Mouse (Mus musculus): ENCODE measurements at regions not wholly inside any gene's neighbourhood (a gene's known extent, or its start where the extent isn't known, plus 50 kb on each side); places are given as distances from the start of the nearest gene placed in this dataset.

DNA sequence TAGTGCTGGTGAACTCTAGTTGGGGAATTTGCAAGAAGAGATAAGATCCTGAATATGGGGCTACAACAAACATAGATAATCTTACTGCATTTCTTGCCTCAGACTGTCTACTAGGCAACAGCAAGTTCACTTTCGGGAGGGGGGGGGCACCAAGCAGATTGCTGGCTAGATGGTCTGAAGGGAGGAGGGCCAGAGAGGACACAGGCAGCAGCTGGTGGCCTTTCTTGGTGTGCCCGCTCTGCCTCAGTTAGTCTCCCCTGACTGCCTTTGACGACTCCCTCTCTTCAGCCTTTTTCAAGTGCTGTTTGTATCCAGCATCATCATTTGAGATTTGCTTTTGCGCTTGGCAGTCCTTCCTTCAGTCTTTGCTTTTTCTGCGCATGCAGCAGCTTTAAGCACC, 242.2 kb downstream of the 1500009L16Rik start:
- DNase-seq: no peak

DNA sequence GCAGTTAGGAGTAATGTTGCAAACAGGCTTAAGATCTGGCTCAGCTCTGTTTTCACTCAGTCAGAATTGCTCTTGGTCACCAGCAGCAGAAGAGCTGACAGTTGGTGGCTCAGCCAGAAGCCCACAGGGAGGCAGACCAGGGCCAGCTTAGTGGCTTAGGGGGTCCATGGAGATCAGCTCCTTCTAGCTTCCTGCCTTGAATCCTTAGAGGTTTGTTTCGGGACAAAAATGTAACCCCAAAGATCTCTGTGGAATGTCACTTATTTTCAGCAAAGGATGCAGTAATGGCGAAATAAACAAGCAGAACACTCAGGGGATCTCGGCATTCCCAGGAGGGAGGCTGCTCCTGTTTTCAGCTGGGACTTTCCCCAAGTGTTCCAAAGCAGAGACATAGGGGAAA, 247.8 kb downstream of the 1500009L16Rik start:
- no peak for DNase-seq

DNA sequence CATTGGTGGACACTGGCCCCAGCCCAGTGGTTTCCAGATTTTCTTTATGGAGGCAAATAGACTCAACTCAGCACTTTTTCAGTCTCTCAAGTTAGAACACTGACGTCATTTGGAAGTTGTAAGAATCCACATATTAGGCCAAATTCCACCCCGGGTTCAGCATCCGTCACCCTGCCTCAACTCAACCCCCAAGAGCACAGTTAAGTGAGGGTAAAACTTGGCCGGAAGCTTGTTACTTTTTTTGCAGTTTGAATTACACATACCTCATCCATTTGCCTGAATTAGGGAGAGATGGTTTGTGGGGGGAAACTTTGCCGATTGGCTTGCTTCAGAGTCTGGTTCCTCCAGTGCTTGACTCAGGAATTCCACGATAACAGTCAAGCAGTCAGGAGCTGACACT, 251.9 kb downstream of the 1500009L16Rik start:
- no peak for DNase-seq

DNA sequence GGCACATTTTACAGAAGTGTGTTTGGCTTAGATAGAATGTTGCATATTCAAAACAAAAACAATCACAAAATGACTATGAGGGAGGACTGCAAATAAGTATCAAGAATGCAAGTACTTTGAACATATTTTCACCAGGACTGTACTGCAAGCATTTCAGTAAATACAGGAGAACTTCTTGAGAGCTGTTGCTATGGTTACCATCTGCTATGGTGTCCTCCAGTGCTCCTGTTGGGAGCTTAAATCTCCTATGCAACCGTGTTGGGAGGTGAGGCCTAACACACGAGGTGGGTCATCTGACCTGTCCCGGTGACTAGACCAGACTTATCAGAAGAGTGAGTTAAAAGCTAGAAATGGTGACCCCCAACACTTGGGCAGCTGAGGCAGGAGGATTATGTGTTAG, 253.9 kb downstream of the 1500009L16Rik start:
- DNase-seq: no peak

DNA sequence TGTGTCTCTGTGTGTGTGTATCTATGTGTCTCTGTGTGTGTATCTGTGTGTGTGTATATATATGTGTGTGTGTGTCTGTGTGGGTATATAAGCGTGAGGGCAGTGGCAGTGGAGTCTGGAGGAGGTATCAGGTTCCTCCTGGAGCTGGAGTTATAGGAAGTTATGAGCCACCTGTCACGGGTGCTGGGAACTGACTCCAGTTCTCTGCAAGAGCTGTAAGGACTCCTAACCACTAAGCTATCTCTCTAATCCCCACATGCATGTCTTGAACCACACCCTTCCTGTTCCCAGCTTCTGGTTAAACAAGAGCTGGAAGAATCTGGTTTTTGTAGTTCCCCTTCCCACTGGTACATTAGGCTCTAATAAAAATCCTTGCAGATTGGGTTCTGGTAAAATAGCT, 257.3 kb downstream of the 1500009L16Rik start:
- DNase-seq: no peak

DNA sequence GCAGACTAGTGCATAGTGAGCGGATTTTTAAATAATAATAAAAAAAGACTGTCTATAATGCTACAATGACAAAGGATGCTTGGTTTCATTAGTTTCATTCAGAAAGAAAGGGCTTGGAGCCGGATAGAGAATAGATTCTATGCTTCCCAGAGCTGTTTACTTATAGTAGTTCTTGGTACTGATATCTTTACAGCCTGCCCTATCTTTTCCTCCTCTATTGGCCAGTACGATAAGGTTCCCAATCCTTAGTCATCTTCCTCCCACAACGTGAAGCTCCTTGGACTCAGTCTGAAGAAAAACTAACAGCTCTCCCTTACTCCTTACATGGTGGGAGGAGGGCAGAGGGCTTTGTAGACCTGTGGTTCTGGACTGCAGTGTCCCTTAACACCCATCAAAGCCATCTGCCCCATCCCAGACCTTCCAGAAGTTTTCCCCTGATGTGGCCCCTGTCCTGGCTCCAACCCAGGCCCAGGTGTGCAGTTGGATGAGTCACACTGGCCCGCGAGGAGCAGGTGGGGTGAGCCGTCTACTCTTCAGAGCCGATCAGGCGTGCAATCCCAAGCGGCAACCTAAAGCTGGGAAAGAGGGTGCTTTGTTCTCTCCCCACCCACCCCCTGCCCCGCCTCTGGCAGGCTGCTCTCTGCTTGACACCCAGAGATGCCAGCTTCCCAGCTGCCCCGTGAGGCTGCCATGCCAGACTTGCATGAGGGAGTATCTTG, 262.2 kb downstream of the 1500009L16Rik start:
- peak; percentile 11 for DNase-seq

DNA sequence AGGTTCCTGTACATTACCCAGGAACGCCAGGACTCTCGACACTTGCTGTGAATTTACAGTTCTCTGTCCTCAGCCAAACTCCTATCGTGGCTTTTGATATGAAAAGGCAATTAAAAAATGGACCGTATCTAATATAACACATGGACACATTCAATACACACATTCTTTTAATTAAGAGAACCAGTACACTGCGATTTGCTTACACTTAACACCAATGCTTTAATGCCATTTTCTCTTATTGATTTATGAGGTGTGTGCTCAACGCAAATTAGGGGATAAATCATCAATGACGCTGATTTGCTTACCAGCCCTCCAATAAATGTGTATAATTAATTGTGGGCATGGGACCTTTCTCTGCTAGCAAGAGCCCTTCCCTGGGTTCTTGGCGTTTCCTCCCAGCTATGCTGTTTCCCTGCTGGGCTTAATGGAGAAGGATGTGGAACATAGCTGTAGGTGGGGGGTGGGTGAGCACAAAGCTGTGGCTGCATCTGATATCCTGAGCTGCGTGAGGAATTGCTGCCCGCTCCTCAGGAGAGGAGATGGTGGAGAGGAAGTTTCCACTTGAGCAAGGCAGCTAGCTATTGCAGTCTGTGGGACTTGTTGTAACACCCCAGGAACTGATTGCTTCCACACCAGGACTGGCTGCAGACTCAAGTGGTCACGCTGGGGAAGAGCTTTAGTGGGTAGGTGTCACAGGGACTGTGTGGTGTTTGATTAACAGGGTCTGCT, 270.1 kb downstream of the 1500009L16Rik start:
- no peak for DNase-seq

DNA sequence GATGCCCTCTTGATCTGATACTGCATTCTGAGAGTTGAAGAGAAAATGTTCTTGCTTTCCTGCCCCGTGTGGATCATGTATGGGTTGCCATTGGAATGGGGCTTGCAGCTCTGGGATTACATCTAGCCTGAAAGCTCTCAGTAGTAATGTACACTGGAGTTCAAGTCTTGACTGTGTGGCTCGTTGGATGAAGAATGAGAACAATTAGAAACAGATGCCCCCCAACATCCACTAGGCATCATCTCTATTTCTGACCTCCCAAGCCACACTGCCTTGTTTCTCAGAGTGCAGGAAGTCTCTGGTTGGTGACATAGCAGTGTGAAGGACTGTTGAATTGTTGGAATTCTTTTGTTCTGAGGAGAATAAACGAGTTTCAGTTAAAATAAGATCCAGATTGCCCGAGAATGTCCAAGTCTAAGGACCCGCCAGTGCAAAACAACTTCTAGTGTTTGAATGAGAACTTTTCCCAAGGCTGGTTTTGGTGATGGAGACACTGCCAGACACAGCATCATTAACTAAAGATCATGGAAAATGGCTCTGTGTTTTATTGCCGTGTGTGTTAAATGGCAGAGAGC, 272.4 kb downstream of the 1500009L16Rik start:
- no peak for DNase-seq

DNA sequence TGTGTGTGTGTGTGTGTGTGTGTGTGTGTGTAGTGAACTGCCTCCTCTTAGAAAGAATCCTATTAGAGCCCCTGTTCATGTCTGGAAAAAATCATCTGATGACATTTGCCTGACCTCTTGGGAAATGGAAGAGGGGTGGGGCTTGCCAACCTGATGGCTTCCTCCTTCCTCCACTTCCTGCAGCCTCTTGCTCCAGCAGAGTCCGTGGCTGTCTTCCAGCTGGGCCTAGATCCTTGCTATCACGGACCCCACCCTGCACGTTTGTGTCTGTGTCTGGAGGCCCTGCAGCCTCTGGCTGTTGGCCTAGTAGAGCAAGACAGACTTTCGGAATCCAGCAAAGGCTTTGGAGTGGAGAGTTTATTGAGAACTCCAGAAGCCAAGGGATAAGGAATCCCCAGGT, 273.2 kb downstream of the 1500009L16Rik start:
- no peak for DNase-seq

DNA sequence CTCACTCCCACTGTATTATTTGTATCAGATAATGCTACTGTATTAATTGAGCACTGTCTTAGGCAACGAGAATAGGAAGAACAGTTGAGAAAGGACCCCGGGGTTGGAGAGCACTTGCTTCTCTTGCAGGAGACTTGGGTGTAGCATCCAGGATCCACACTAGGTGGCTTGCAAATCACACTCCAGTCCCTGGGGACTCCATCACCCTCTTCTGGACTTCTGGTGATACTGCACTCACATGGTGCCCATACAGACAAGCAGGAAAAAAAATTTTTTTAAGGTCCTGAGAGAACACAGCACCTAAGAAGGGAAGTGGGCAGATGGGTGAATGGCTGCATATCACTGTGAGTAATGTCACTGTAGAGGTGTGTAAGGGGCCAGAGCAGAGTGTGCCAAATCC, 273.8 kb downstream of the 1500009L16Rik start:
- no peak for DNase-seq

DNA sequence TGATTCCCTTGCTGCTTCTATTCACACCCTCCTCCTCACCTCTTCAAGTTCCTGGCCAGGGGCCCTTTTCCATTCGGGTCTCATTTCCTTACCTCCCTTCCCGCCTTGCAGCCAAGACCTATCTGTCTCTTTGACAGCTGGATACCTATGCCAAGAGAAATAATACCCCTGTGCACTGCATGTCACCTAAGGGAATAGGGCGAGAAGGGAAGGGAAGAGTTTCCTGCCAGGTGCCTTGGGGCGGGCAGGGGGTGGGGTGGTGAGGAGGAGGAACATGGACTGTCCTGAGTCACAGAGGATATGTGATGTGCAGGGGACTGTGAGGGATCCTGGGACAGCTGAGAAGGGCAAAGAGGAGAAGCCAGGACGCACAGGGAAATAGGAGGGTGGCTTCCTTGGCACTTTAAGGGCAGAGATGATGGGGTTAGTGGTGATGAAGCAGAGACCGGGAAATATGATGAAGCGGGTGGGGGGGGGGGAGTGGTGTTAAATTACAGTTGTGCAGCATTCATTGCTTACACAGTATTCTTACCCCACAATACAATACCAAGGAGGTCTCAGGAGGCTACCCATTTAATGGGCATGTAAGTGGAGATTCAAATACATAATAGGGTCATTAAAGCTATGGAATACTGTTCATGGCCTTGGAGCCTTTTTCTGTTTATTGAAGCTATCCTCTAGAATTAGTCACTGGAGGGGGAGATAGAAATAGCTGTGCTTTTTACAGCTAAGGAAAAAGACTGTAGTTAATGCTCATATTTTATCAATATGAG, 278.0 kb downstream of the 1500009L16Rik start:
- no peak for DNase-seq

DNA sequence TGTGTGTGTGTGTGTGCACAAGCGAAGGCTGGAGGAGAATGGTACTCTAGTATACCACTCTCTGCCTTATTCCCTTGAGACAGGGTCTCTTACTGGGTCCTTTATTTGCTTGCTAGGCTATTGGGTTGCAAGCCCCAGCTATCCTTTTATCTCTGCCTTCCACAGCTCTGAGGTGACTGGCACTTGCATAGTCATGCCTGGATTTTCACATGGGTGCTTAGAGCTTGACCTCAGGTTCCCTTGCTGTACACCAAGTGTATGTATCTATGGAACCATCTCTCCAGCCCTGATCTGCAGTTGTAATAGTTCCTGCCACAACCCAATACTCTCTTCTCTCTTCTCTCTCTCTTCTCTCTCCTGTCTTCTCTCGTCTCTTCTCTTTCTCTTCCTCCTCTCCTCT, 280.1 kb downstream of the 1500009L16Rik start:
- DNase-seq: no peak

DNA sequence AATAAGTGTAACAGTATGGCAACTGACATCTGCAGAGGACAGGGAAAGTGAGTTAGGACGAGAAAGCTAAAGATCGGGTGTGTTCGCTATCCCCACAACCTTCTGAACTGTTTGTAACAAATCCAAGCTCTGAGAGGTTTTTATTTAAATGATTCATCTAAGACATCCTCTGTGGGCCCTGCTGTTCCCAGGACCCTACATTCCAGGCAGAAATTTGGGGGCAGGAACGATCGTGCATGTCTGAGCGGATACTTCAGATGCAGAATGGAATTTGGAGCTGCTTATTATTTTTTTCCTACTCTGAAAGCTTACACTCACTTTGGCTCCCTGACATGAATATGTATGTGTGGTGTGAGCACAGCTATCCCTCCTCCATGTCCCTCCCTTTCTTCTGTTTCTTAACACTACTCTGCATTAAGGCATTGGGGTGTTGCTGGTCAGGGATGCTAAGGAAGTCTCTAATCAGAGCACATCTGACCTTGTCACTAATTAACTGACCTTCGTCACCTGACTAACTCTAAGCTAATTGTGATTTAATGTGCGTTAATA, 281.0 kb downstream of the 1500009L16Rik start:
- no peak for DNase-seq

DNA sequence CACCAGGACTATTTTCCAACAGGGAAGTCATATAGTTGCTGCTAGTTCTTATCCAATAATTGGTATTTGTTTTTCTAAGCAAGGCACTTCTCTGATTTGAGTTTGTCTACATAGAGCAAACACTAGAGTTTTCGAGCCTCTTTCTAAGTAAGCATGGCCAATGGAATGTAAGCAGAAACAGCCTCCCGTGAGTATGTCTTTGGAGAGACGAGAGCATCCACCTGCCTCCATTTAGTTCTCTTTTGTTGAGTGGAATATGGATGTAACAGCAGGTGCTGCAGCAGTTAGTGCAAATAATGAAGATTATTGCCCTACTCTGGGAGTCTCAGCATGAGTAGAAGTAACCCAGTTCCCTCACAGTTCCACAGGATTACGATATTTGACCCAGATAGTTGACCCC, 286.3 kb downstream of the 1500009L16Rik start:
- no peak for DNase-seq

DNA sequence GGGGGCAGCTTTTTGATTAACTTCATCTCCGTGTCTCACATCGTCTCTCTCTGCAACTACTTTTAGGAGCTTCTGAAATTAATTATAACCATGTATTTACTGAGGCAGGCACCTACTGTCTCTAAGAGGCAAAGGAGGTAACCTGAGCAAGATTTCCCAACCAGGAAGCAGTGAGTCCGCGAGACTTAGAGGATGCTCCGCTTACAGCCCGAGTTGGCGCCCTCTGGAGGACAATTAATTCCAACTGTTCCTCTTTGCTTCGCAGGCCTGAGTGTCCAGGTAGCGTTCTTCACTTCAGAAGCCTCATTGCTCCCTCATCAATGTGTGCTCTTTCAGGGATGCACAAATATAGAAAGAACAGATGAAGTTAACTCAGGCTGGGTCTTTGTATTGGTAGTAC, 296.7 kb downstream of the 1500009L16Rik start:
- DNase-seq: peak; percentile 67

DNA sequence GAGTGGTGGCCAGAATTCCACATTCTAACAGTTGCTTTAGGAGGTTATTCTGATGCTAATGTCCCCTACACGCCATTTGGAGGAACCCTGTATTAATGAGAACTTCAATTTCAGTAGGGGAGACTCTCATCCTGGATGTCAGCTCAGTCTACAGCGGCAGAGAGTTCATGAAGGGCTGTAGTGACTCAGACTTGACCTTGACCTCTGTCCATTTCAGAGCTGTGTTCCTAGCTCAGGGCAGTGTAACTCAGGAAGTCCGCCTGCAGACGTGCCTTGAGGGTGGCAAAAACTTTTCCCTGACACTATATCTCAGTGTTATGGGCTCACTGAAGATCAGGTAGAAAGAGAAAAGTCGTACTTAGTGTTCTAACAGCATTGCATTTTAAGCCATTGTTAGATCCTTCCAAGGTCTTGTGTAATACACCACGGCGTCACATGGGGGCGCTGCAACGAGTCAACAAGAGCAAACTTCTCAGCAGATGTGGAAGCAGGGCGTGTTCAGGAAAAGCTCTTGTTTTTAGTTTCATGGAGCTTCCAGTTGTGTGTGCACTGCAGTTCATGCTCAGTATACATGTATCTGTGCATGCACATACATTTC, 297.5 kb downstream of the 1500009L16Rik start:
- peak; percentile 19 for DNase-seq

DNA sequence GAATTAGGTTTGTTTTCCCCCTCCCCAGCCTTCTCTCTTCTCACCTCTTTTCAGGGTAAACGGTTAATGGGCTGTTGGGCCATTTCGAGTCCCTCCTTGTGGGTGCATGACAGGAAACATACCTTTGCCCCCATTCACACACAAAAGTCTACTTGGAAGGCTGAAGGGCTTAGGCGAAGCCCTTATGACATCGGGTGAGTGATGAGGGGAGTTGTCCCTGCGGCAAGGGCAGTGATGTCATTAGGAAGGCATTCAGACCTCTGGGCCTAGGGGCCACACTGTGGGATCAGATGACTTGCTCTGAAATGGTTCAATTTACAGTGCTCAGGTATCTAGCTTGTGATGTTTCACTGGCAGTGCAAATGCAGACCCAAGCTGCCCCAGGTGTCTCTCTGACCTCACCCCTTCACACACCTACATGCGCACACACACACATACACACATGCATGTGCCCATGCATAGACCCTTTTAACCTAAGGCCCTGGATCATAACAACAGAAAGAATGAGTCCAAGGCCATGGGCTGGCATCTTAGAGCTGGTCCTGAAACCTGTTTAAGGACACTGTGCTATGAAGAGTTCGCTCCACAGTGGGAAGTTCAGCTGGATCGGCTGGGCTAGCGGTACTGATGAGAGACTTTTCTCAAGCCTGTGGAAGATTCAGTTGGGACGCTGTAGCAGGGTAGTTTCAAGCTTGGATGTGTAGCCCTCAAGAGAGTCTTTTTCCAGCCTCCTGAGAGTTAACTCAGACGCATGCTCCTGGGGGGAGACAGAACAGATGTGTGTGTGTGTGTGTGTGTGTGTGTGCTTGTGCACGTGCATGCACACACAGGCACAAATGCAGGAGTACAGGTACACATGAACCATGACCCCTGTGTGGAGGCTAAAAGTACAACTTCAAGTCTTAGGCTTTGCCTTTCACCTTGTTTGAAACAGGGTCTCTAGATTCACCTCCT, 298.8 kb downstream of the 1500009L16Rik start:
- no peak for DNase-seq

DNA sequence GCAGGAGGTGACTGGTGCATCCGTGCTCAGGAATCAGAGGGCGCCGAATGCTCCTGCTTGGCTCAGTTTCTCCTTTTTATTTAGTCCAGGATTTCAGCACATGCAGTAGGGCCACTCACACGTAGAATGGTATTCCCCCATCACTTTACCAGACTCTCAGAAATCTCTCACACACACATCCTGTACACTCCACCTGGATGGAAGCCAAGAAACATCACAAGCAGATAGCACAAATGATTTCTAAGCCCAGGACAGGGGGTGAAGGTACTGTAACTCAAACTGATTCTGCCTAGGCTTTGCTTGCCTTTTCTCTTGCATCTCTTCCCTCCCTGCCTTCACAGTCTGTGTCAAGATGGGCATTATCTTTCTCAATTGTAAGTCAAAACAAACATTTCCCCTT, 301.6 kb downstream of the 1500009L16Rik start:
- DNase-seq: no peak

DNA sequence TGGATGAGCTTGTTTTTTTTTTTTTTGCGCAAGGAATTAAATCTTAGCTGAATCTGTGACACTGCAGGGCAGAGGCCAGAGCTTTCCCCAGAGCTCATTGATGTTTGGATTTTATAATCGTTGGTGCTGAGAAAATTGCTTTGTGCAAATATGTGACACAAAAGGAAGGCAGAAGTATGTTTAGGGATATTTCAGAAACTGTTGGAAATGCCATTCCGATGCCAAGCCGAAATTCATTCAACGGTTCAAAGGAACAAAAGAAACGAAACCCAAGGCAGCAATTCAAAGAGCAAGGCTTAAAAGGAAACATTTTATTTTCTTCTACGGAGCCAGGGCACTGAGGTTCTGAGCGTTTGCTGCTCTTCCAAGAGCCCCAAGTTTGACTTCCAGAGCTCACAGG, 302.2 kb downstream of the 1500009L16Rik start:
- DNase-seq: no peak

DNA sequence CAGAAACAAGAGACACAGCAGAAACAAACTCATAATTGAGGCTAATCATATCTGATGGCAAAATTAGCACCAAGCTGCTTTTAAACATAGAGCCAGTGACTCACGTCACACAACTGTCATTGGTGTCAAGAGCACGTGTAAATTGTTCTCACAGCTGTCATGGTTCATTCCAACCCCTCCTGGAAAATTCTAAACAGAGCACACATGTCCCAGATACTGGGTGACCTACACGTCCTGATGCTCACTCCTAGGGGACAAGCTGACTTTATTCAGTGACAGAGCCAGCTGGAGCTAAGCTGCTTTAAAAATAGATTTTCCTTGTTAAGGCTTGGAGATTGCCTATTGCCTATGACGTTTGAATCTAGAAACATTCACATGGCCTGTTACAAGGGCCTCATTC, 304.1 kb downstream of the 1500009L16Rik start:
- no peak for DNase-seq

DNA sequence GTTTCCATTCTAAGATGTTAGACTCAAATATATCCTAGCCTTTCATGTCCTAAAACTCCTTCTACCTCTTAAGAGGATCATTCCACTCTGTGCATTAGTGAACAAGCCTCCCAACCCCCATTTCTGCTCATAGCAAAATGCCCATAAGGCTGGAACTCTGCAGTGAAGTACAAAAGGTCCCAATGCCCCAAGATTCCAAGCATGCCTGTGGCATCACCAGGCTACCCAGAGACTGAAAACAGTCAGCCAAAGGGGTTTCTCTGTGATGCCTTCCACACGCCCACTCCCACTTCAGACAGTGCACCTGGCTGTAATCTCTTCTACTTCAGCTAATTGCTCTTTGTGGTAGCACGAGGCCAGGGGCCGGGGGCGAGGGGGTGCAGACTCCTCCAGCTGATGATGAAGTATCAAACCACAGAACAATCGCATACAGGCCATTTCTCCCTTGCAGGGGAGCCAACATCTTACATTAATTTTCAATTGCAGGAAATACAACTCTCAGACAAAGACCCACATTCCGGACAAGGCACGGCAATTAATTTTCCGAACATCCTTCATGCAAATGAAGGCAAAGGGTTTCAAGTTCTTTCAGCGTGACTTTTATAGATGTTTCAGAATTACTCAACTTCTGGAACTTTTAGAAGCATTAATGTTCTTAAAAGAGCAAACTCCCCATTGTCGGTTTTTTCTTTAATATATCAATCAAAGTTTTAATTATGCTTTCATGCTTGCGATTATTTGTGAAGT, 313.6 kb downstream of the 1500009L16Rik start:
- no peak for DNase-seq

Data from cerebellum, adult 9-11 months (tissue).